Mouse (Mus musculus) liver, embryonic 13.5 days (tissue): Measurements from ENCODE around the gene Oxsm. TPM values are rescaled to one million over a fixed set of nuclear protein-coding genes. Genes with fewer than 3 reads are reported as not detected.

Source experiments
- ATAC-seq: fragments of 200-750 bp; cut with Nextera tagmentation; 2 replicates; pipeline ENCODE4 v1.8.0; 2017; ENCODE audit warnings: low read depth, mild to moderate bottlenecking, moderate number of reproducible peaks, moderate library complexity
- DNase-seq: peaks from one replicate; pipeline ENCODE4 v3.0.0; 2022
- H3K27ac ChIP-seq: fragments of 300-500 bp; sonication (generic); 2 replicates; pipeline ENCODE4 v1.5.1; 2015; ENCODE audit warnings: moderate library complexity, mild to moderate bottlenecking, inconsistent platforms
- H3K27me3 ChIP-seq: fragments of 300-500 bp; sonication (generic); 2 replicates; pipeline ENCODE4 v1.6.1; 2015; ENCODE audit warnings: mild to moderate bottlenecking, inconsistent platforms
- H3K36me3 ChIP-seq: fragments of 300-500 bp; sonication (generic); 2 replicates; pipeline ENCODE4 v1.6.1; 2015; ENCODE audit warnings: mild to moderate bottlenecking, inconsistent platforms
- H3K4me1 ChIP-seq: fragments of 300-500 bp; sonication (generic); replicated peaks from 2 replicates; pipeline ENCODE4 v1.6.1; 2015; ENCODE audit warnings: inconsistent platforms
- H3K4me2 ChIP-seq: fragments of 300-500 bp; sonication (generic); 2 replicates; pipeline ENCODE4 v1.6.1; 2015; ENCODE audit warnings: inconsistent platforms, mild to moderate bottlenecking, moderate library complexity
- H3K4me3 ChIP-seq: fragments of 300-500 bp; sonication (generic); replicated peaks from 2 replicates; pipeline ENCODE4 v1.5.1; 2015; ENCODE audit warnings: mild to moderate bottlenecking, inconsistent platforms
- H3K9ac ChIP-seq: fragments of 300-500 bp; sonication (generic); 2 replicates; pipeline ENCODE4 v1.6.1; 2015; ENCODE audit warnings: mild to moderate bottlenecking, inconsistent platforms
- H3K9me3 ChIP-seq: fragments of 300-500 bp; sonication (generic); replicated peaks from 2 replicates; pipeline ENCODE4 v1.6.1; 2016; ENCODE audit warnings: inconsistent platforms
- WGBS: fragments of 180-500 bp; shearing (Covaris S2); methylation state at CpG from one replicate; pipeline ENCODE4 v1.1.7; 2015; ENCODE audit not compliant: insufficient replicate concordance; 5-methylcytosine and 5-hydroxymethylcytosine counted together
- polyA plus RNA-seq: library from polyadenylated mRNA; unstranded; fragments of >200 nt; fragmentation: Nextera tagmentation; extraction: Ambion mirVana; gene quantifications from 2 replicates; pipeline ENCODE4 v1.2.1, GENCODE M21; 2015

The Oxsm gene
- polyA plus RNA-seq, 1 experiment from 2014 or later, result 2.2 TPM

DNA sequence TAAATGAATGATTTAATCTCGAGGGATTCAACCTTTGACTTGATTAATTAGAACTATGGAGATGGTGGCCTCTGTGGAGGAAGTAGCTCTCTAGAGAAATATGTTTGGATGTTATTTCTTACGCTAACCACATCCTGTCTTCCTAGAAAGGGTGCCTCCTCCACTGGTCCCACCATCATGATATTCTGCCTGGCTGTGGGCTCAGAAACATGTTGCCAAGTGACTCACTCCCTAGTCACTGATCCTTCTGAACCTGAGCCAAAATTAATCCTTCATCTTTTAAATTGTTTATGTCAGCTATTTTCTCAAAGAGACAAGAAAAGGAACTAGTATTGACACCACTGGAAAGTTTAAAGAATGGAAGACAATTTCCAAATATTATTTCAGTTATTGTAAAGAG lies 6.6 kb upstream of the Oxsm start:
- no peaks in the 10 kb centered on the region for H3K27me3 ChIP-seq
- peaks cover 8% of the 10 kb centered on the region for H3K4me1 ChIP-seq
- H3K27ac ChIP-seq, result 0 out of 2 replicates have a peak overlapping the region, but pooled peaks have one; percentile 20
- no peaks in the 10 kb centered on the region for H3K9me3 ChIP-seq
- 23% methylated on average over 2 of the region's 2 CpGs for WGBS
- no peak overlapping the region for H3K9ac ChIP-seq
- H3K4me3 ChIP-seq, result no peak overlapping the region
- ATAC-seq (0 out of 2 replicates have a peak, but pooled peaks have one; percentile 29), DNase-seq (no peak)
- peaks cover 28% of the 10 kb centered on the region for H3K36me3 ChIP-seq
- no peak overlapping the region for H3K4me2 ChIP-seq

- Histone ChIP-seq H3K27ac (0 out of 2 replicates have a peak overlapping the region, but pooled peaks have one; percentile 11), H3K9ac (no peak overlapping the region), H3K4me1 (peaks cover 12% of the 10 kb centered on the region), H3K27me3 (no peaks in the 10 kb centered on the region), H3K4me3 (no peak overlapping the region), H3K9me3 (no peaks in the 10 kb centered on the region), H3K36me3 (peaks cover 26% of the 10 kb centered on the region), H3K4me2 (no peak overlapping the region)
- 42% methylated on average over 3 of the region's 3 CpGs for WGBS
- ATAC-seq (no peak), DNase-seq (no peak)
Observed at GRCm38 (mm10) chr14:16255745-16256144, 6.1 kb upstream of the Oxsm start.

- Histone ChIP-seq H3K4me3 (peak overlapping the region; percentile 72), H3K27ac (peak overlapping the region; percentile 90), H3K36me3 (peaks cover 7% of the 10 kb centered on the region), H3K9ac (peak overlapping the region; percentile 88), H3K27me3 (no peaks in the 10 kb centered on the region), H3K9me3 (no peaks in the 10 kb centered on the region), H3K4me1 (peaks cover 57% of the 10 kb centered on the region), H3K4me2 (peak overlapping the region; percentile 83)
- 60% methylated on average over 3 of the region's 3 CpGs for whole genome bisulfite sequencing
- DNase-seq, result no peak
- no peak for ATAC-seq
Observed at GRCm38 (mm10) chr14:16250099-16250498, 491 bp upstream of the Oxsm start.

GRCm38 (mm10) chr14:16248603-16249157 lies 928 bp downstream of the Oxsm start:
- WGBS, result 9% methylated on average over 9 of the region's 9 CpGs
- no peaks in the 10 kb centered on the region for H3K36me3 ChIP-seq
- H3K4me3 ChIP-seq, result peak overlapping the region; percentile 72
- peak overlapping the region; percentile 88 for H3K9ac ChIP-seq
- H3K4me2 ChIP-seq, result peak overlapping the region; percentile 83
- no peaks in the 10 kb centered on the region for H3K9me3 ChIP-seq
- peak overlapping the region; percentile 71 for H3K27ac ChIP-seq
- H3K4me1 ChIP-seq, result peaks cover 69% of the 10 kb centered on the region
- no peak; the same call in 1 of the 2 replicates for ATAC-seq
- no peak for DNase-seq
- no peaks in the 10 kb centered on the region for H3K27me3 ChIP-seq

- Histone ChIP-seq H3K4me2 (peak overlapping the region; percentile 83), H3K27me3 (no peaks in the 10 kb centered on the region), H3K4me3 (peak overlapping the region; percentile 72), H3K4me1 (peaks cover 69% of the 10 kb centered on the region), H3K9me3 (no peaks in the 10 kb centered on the region), H3K27ac (peak overlapping the region; percentile 71), H3K9ac (peak overlapping the region; percentile 88; the same call in 1 of the 2 replicates), H3K36me3 (no peaks in the 10 kb centered on the region)
- ATAC-seq, result no peak
- WGBS, result 56% methylated on average over 3 of the region's 3 CpGs
- no peak for DNase-seq
Observed at GRCm38 (mm10) chr14:16248135-16248534, 1.5 kb downstream of the Oxsm start.

GRCm38 (mm10) chr14:16246340-16246912 lies 3.2 kb downstream of the Oxsm start:
- H3K27ac ChIP-seq, result peak overlapping the region; percentile 83
- H3K27me3 ChIP-seq, result no peaks in the 10 kb centered on the region
- no peaks in the 10 kb centered on the region for H3K36me3 ChIP-seq
- WGBS, result 56% methylated on average over 2 of the region's 2 CpGs
- no peak overlapping the region for H3K4me2 ChIP-seq
- DNase-seq (no peak), ATAC-seq (no peak)
- no peaks in the 10 kb centered on the region for H3K9me3 ChIP-seq
- H3K4me3 ChIP-seq, result no peak overlapping the region
- H3K4me1 ChIP-seq, result peaks cover 79% of the 10 kb centered on the region
- H3K9ac ChIP-seq, result no peak overlapping the region

GRCm38 (mm10) chr14:16245127-16245526 lies 4.5 kb downstream of the Oxsm start:
- WGBS, result 0% methylated on average over 1 of the region's 1 CpGs
- DNase-seq (peak; percentile 60), ATAC-seq (no peak)
- Histone ChIP-seq H3K4me2 (peak overlapping the region; percentile 46), H3K9ac (peak overlapping the region; percentile 45), H3K27me3 (no peaks in the 10 kb centered on the region), H3K36me3 (0 out of 2 replicates have a peak, but pooled peaks cover 2% of the 10 kb centered on the region), H3K4me3 (peak overlapping the region; percentile 15), H3K27ac (peak overlapping the region; percentile 83), H3K4me1 (peaks cover 70% of the 10 kb centered on the region), H3K9me3 (no peaks in the 10 kb centered on the region)

DNA sequence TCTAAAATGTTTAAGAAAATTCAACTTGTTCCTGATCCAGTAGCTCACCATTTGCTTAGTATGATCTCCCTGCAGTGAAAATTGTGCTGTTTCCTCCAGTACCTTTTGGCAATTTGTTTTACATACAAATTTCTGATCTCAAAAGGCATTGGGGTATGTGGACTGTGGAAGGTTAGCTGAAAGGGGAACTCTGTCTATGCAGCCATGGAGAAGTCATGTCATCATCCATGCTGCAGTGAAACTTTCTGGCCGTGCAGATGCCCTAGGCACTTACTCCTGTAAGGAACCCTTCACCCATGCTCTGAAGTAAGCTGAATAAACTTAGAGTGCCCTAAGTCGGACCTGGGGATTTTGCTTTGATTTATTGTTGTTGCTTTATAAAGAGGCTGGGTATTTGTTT lies 5.2 kb downstream of the Oxsm start:
- peaks cover 72% of the 10 kb centered on the region for H3K4me1 ChIP-seq
- H3K9ac ChIP-seq, result peak overlapping the region; percentile 83
- DNase-seq, result no peak

DNA sequence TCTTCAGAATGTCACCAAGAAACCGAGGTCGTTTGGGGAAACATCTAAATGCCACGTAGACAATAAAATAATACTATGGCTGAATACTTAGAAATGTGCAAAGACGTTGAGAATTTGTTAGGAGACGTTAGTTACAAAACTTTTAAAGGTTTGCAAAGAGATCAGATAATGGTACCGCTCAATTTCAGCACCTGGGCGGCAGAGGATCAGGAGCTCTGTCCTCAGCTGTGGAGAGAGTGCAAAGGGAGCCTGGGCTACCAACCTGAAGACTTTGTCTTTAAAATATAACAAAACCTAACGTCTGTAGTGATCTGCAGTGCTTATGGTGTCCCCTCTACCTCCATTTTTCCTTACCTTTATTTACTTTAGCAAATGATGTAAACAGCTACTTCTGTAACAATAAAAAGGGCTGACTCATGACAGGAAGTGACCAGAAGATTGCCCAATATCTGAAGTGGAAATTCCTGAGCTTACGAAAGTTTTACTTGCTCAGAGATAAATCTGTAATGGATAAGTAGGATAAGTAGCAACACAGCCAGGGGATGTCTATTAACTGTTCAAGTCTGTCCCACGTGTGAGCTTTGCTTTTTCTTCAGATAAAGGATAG lies 5.9 kb downstream of the Oxsm start:
- Histone ChIP-seq H3K9ac (peak overlapping the region; percentile 83), H3K4me1 (peaks cover 71% of the 10 kb centered on the region), H3K36me3 (0 out of 2 replicates have a peak, but pooled peaks cover 3% of the 10 kb centered on the region), H3K9me3 (no peaks in the 10 kb centered on the region), H3K27me3 (no peaks in the 10 kb centered on the region), H3K27ac (peak overlapping the region; percentile 95), H3K4me2 (peak overlapping the region; percentile 79), H3K4me3 (peak overlapping the region; percentile 72)
- DNase-seq, result peak; percentile 30
- WGBS, result 2% methylated on average over 10 of the region's 10 CpGs
- peak; percentile 42 for ATAC-seq

More for the DNA sequence above, 5.2 kb downstream of the Oxsm start:
- Histone ChIP-seq H3K4me2 (peak overlapping the region; percentile 79), H3K4me3 (peak overlapping the region; percentile 72), H3K36me3 (0 out of 2 replicates have a peak, but pooled peaks cover 3% of the 10 kb centered on the region), H3K9me3 (no peaks in the 10 kb centered on the region), H3K27me3 (no peaks in the 10 kb centered on the region), H3K27ac (peak overlapping the region; percentile 95)
- 35% methylated on average over 2 of the region's 2 CpGs for WGBS
- no peak for ATAC-seq

DNA sequence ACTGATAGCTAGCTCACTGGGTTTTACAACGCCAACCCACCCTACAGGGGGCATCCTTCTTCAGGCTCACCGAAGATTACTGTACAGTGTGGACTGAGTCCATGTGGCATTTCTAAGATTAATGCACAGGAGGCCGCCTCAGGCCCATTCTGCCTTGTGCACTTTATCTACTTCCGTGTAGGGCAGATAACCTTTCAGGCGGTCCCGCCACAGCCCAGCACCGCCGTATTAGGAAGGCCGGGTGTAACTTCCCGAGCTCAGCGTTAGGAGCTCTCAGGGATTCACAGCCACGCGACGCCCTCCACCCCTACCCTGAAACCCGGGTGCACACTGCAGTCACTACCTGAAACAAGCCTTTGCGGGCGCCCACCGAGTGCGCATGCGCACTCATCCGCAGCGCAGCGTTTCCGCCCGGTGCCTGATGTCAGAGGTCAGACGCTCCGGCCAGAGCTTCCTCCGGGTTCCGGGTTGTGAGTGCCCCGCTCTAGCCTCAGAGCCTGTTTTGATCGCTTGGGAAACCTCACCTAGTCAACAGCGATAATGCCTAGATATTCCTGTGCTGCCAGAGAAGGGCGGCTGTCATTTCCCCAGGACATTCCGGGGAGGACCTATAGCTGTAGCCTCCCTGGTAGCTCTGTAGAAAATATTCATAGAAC lies 6.5 kb downstream of the Oxsm start:
- H3K4me1 ChIP-seq, result peaks cover 65% of the 10 kb centered on the region
- ATAC-seq, result peak; percentile 91

More for the DNA sequence above, 6.5 kb downstream of the Oxsm start:
- WGBS, result under 1% methylated on average over 34 of the region's 34 CpGs
- Histone ChIP-seq H3K27me3 (no peaks in the 10 kb centered on the region), H3K27ac (peak overlapping the region; percentile 95), H3K9ac (peak overlapping the region; percentile 83), H3K4me3 (peak overlapping the region; percentile 72), H3K9me3 (no peaks in the 10 kb centered on the region), H3K4me2 (peak overlapping the region; percentile 79), H3K36me3 (0 out of 2 replicates have a peak, but pooled peaks cover 3% of the 10 kb centered on the region)
- DNase-seq, result peak; percentile 85
